Mouse (Mus musculus) kidney, adult 18-20 months (tissue): Measurements from ENCODE around the gene Bmp5.

Source experiments
- DNase-seq: peaks from one replicate; pipeline ENCODE4 v3.0.0; 2021

Gene Bmp5

GRCm38 (mm10) chr9:75840841-75841240 lies 65.7 kb downstream of the Bmp5 start:
- DNase-seq: no peak

GRCm38 (mm10) chr9:75846010-75846409 lies 70.8 kb downstream of the Bmp5 start:
- DNase-seq: peak; percentile 41

- no peak for DNase-seq
These were observed 75.6 kb downstream of the Bmp5 start for GRCm38 (mm10) chr9:75850670-75851228.

GRCm38 (mm10) chr9:75858161-75858560 lies 83.0 kb downstream of the Bmp5 start:
- DNase-seq: no peak

GRCm38 (mm10) chr9:75858939-75859338 lies 83.8 kb downstream of the Bmp5 start:
- DNase-seq: no peak

- no peak for DNase-seq
These were observed 95.4 kb downstream of the Bmp5 start for GRCm38 (mm10) chr9:75870332-75871177.

- DNase-seq: no peak
These were observed 101.2 kb downstream of the Bmp5 start for GRCm38 (mm10) chr9:75876333-75876732.

GRCm38 (mm10) chr9:75883481-75884190 lies 108.5 kb downstream of the Bmp5 start:
- no peak for DNase-seq

GRCm38 (mm10) chr9:75886801-75887544 lies 111.8 kb downstream of the Bmp5 start:
- no peak for DNase-seq

- no peak for DNase-seq
These were observed 121.8 kb downstream of the Bmp5 start for GRCm38 (mm10) chr9:75896918-75897317.

GRCm38 (mm10) chr9:75898022-75898421 lies 122.9 kb downstream of the Bmp5 start:
- DNase-seq: no peak

- no peak for DNase-seq
These were observed 126.1 kb downstream of the Bmp5 start for GRCm38 (mm10) chr9:75901219-75901618.

GRCm38 (mm10) chr9:75905497-75905896 lies 130.3 kb downstream of the Bmp5 start:
- DNase-seq: no peak

GRCm38 (mm10) chr9:75910112-75910799 lies 135.1 kb downstream of the Bmp5 start:
- DNase-seq: peak; percentile 39

GRCm38 (mm10) chr9:75911542-75911941 lies 136.4 kb downstream of the Bmp5 start:
- no peak for DNase-seq

- no peak for DNase-seq
These were observed 140.9 kb downstream of the Bmp5 start for GRCm38 (mm10) chr9:75916027-75916426.

- peak; percentile 41 for DNase-seq
These were observed 152.2 kb downstream of the Bmp5 start for GRCm38 (mm10) chr9:75927196-75927880.

GRCm38 (mm10) chr9:75928068-75928467 lies 152.9 kb downstream of the Bmp5 start:
- DNase-seq: no peak

- DNase-seq: no peak
These were observed 169.5 kb downstream of the Bmp5 start for GRCm38 (mm10) chr9:75944663-75945062.
